Mouse (Mus musculus) c-Kit-positive CD71-positive TER-119-positive erythroid progenitor cells, embryonic 14.5 days (primary cell): ENCODE measurements around the gene Ttll11.

Source experiments
- DNase-seq: peaks from one replicate; pipeline ENCODE4 v3.0.0-alpha.2; 2013; ENCODE audit warnings: low spot score

The Ttll11 gene

GRCm38 (mm10) chr2:35979644-35980021, at the start of gene Ttll11:
Ttll11 (minus strand) TSS chr2:35979913.
- peak; percentile 87 for DNase-seq

GRCm38 (mm10) chr2:36023291-36023690, 43.6 kb upstream of the Ttll11 start:
- no peak for DNase-seq

GRCm38 (mm10) chr2:36021385-36022159, 41.9 kb upstream of the Ttll11 start:
- DNase-seq = peak; percentile 42

- DNase-seq = no peak
These were observed 33.3 kb upstream of the Ttll11 start for GRCm38 (mm10) chr2:36013010-36013409.

GRCm38 (mm10) chr2:36011331-36011825, 31.7 kb upstream of the Ttll11 start:
- no peak for DNase-seq

- no peak for DNase-seq
These were observed 30.9 kb upstream of the Ttll11 start for GRCm38 (mm10) chr2:36010579-36010978.

- peak; percentile 57 for DNase-seq
These were observed 29.7 kb upstream of the Ttll11 start for GRCm38 (mm10) chr2:36009386-36009785.

- DNase-seq = peak; percentile 44
These were observed 28.4 kb upstream of the Ttll11 start for GRCm38 (mm10) chr2:36008071-36008470.

GRCm38 (mm10) chr2:36002188-36002587, 22.5 kb upstream of the Ttll11 start:
- no peak for DNase-seq

- no peak for DNase-seq
These were observed 20.7 kb upstream of the Ttll11 start for GRCm38 (mm10) chr2:36000390-36000789.

- DNase-seq = no peak
These were observed 19.5 kb upstream of the Ttll11 start for GRCm38 (mm10) chr2:35999212-35999611.

- DNase-seq = no peak
These were observed 18.7 kb upstream of the Ttll11 start for GRCm38 (mm10) chr2:35998416-35998815.

- DNase-seq = no peak
These were observed 17.0 kb upstream of the Ttll11 start for GRCm38 (mm10) chr2:35996753-35997152.

GRCm38 (mm10) chr2:35994303-35994702, 14.6 kb upstream of the Ttll11 start:
- no peak for DNase-seq

GRCm38 (mm10) chr2:35993481-35993880, 13.8 kb upstream of the Ttll11 start:
- no peak for DNase-seq

- no peak for DNase-seq
These were observed 12.5 kb upstream of the Ttll11 start for GRCm38 (mm10) chr2:35992259-35992658.

GRCm38 (mm10) chr2:35983869-35984268, 4.2 kb upstream of the Ttll11 start:
- peak; percentile 62 for DNase-seq

GRCm38 (mm10) chr2:35981872-35982271, 2.2 kb upstream of the Ttll11 start:
- DNase-seq = no peak

GRCm38 (mm10) chr2:35978941-35979643, 621 bp downstream of the Ttll11 start:
- DNase-seq = peak; percentile 15

- peak; percentile 53 for DNase-seq
These were observed 1.3 kb downstream of the Ttll11 start for GRCm38 (mm10) chr2:35978276-35978933.

GRCm38 (mm10) chr2:35977749-35978148, 2.0 kb downstream of the Ttll11 start:
- DNase-seq = peak; percentile 11

- DNase-seq = no peak
These were observed 7.3 kb downstream of the Ttll11 start for GRCm38 (mm10) chr2:35972259-35973001.
